22 mouse cellular contexts compared by ENCODE assay signal in genomic region chrX:13520566-13520965, GRCm38 (mm10). TPM values are rescaled to one million over a fixed set of nuclear protein-coding genes. Genes with fewer than 3 reads are reported as not detected.
DNase-seq lines count a peak whose midpoint lies in the region; ATAC-seq and TF ChIP-seq lines count a peak whose summit lies in the region.
"Had no signal": no experiment of that assay in that cellular context is flagged by ENCODE, and none has a peak within 500 bp of the region (broad histone marks: within the 10 kb centered on the region; RNA-seq: fewer than 3 reads in every experiment).

No protein-coding gene starts in this region.

- H3K4me3 ChIP-seq in layer of hippocampus, adult 2 months: no peak overlapping the region
- no peak overlapping the region for H3K4me3 ChIP-seq in stomach, postnatal 0 days (ENCODE audit: low read depth, low read length)
- H3K4me3 ChIP-seq: embryonic facial prominence, embryonic 12.5 days; forebrain, embryonic 15.5 days; heart, embryonic 13.5 days had no signal

- H3K9ac ChIP-seq in stomach, postnatal 0 days (ENCODE audit: low read length): no peak overlapping the region
- H3K9ac ChIP-seq: embryonic facial prominence, embryonic 12.5 days; forebrain, embryonic 15.5 days; heart, embryonic 13.5 days had no signal

- no peaks in the 10 kb centered on the region for H3K36me3 ChIP-seq in stomach, postnatal 0 days (ENCODE audit: control insufficient read depth, insufficient read depth, low read length)
- H3K36me3 ChIP-seq: embryonic facial prominence, embryonic 12.5 days; G1E had no signal

- no peaks in the 10 kb centered on the region for H3K4me1 ChIP-seq in stomach, postnatal 0 days (replicated peaks; ENCODE audit: control insufficient read depth, insufficient read depth)
- H3K4me1 ChIP-seq: embryonic facial prominence, embryonic 12.5 days; forebrain, embryonic 15.5 days had no signal

- ATAC-seq in cerebellum, adult (ENCODE audit: insufficient number of reproducible peaks, low FRiP score, low TSS enrichment): peak; percentile 56; the same call in 1 of the 2 replicates
- ATAC-seq in stomach, postnatal 0 days (ENCODE audit: low FRiP score, low TSS enrichment): no peak
- ATAC-seq: CD4-positive, CD25-positive, alpha-beta regulatory T cell, adult 4 months; forebrain, embryonic 15.5 days; hindbrain, embryonic 16.5 days; inflammation-experienced regulatory T-cells, adult 6 months had no signal

- DNase-seq in cerebellum, adult 11 months: no peak
- peak; percentile 59 for DNase-seq in cerebellum, adult 9-11 months
- no peak for DNase-seq in cerebellum, adult 8-10 months
- DNase-seq in layer of hippocampus, adult 2 months (ENCODE audit: low spot score in 2 of 2): no peak
- DNase-seq in layer of hippocampus, adult 18-20 months (ENCODE audit: low spot score in 2 of 2): no peak
- no peak for DNase-seq in stomach, postnatal 0 days (ENCODE audit: low spot score)
- DNase-seq: adrenal gland, adult 8-10 months; adrenal gland, postnatal 36 days; B cell, adult 2 months; gastrocnemius, postnatal 14 days; heart, postnatal 36 days; kidney, adult 18-20 months had no signal

- WGBS in stomach, postnatal 0 days: 86% methylated on average over 4 of the region's 4 CpGs

- peak overlapping the region; percentile 77; the same call in 1 of the 2 replicates for H3K27ac ChIP-seq in layer of hippocampus, adult 2 months
- H3K27ac ChIP-seq in stomach, postnatal 0 days (replicated peaks): no peak overlapping the region
- H3K27ac ChIP-seq: embryonic facial prominence, embryonic 12.5 days; forebrain, embryonic 15.5 days; heart, embryonic 13.5 days had no signal

- no peak overlapping the region for H3K4me2 ChIP-seq in stomach, postnatal 0 days (replicated peaks; ENCODE audit: low read depth)
- H3K4me2 ChIP-seq: embryonic facial prominence, embryonic 12.5 days; forebrain, embryonic 15.5 days; heart, embryonic 13.5 days had no signal

- no peaks in the 10 kb centered on the region for H3K27me3 ChIP-seq in stomach, postnatal 0 days (ENCODE audit: control insufficient read depth, insufficient read depth, low read length)
- H3K27me3 ChIP-seq: forebrain, embryonic 15.5 days had no signal

- TF ChIP-seq CTCF in layer of hippocampus, adult 2 months (conservative IDR thresholded peaks at IDR 0.05): no peak
- no peak for TF ChIP-seq CTCF in stomach, postnatal 0 days (IDR thresholded peaks at IDR 0.05; ENCODE audit: low read depth)

- H3K9me3 ChIP-seq in stomach, postnatal 0 days (ENCODE audit: control insufficient read depth, low read length): no peaks in the 10 kb centered on the region
- H3K9me3 ChIP-seq: embryonic facial prominence, embryonic 12.5 days; forebrain, embryonic 15.5 days; G1E; heart, embryonic 13.5 days had no signal

- TF ChIP-seq EP300 in stomach, postnatal 0 days (optimal IDR thresholded peaks at IDR 0.05): no peak

RNA-seq across cellular contexts. Expression of gene Nyx, which starts 54.7 kb away (rescaled TPM):
- 1 to 10 TPM in 1 of 2 experiments, under 1 TPM in 1; 0.59 to 1.1 TPM for total RNA-seq in layer of hippocampus, adult 2 months (2021)
- total RNA-seq in layer of hippocampus, adult 18-20 months (2021): under 1 TPM; 0.62 to 0.76 TPM
- 0.04 and 0.08 TPM in 2 replicates for polyA plus RNA-seq in stomach, postnatal 0 days (2015; fragmentation: Nextera tagmentation; extraction: Ambion mirVana)
- total RNA-seq: common myeloid progenitor, adult 5-6 weeks had no signal
- polyA plus RNA-seq: hindbrain, embryonic 11.5 days had no signal
